Mouse (Mus musculus) liver, embryonic 15.5 days (tissue): ENCODE results near the gene Hadhb. TPM values are rescaled to one million over a fixed set of nuclear protein-coding genes. Genes with fewer than 3 reads are reported as not detected.
A peak's percentile ranks its signal among the peaks of the same experiment; 100 is the strongest.

ENCODE experiments used
- ATAC-seq: fragments of 200-750 bp; cut with Nextera tagmentation; 2 replicates; pipeline ENCODE4 v1.8.0; 2017; ENCODE audit warnings: moderate number of reproducible peaks, mild to moderate bottlenecking, moderate library complexity; ENCODE audit not compliant: insufficient read depth
- H3K27ac ChIP-seq: fragments of 300-500 bp; sonication (generic); replicated peaks from 2 replicates; pipeline ENCODE4 v1.5.1; 2015; ENCODE audit warnings: mild to moderate bottlenecking, inconsistent platforms
- H3K27me3 ChIP-seq: fragments of 300-500 bp; sonication (generic); 2 replicates; pipeline ENCODE4 v1.6.1; 2015; ENCODE audit warnings: mild to moderate bottlenecking, inconsistent platforms
- H3K36me3 ChIP-seq: fragments of 300-500 bp; sonication (generic); replicated peaks from 2 replicates; pipeline ENCODE4 v1.6.1; 2015; ENCODE audit warnings: moderate library complexity, mild to moderate bottlenecking, inconsistent platforms
- H3K4me1 ChIP-seq: fragments of 300-500 bp; sonication (generic); replicated peaks from 2 replicates; pipeline ENCODE4 v1.6.1; 2015; ENCODE audit warnings: inconsistent platforms
- H3K4me2 ChIP-seq: fragments of 300-500 bp; sonication (generic); 2 replicates; pipeline ENCODE4 v1.6.1; 2015; ENCODE audit warnings: moderate library complexity, mild to moderate bottlenecking, inconsistent platforms
- H3K4me3 ChIP-seq: fragments of 300-500 bp; sonication (generic); replicated peaks from 2 replicates; pipeline ENCODE4 v1.5.1; 2015; ENCODE audit warnings: mild to moderate bottlenecking, inconsistent platforms
- H3K9ac ChIP-seq: fragments of 300-500 bp; sonication (generic); 2 replicates; pipeline ENCODE4 v1.6.1; 2015; ENCODE audit warnings: moderate library complexity, mild to moderate bottlenecking, inconsistent platforms
- H3K9me3 ChIP-seq: fragments of 300-500 bp; sonication (generic); replicated peaks from 2 replicates; pipeline ENCODE4 v1.6.1; 2016; ENCODE audit warnings: inconsistent platforms
- WGBS: fragments of 180-500 bp; shearing (Covaris S2); methylation state at CpG from one replicate; pipeline ENCODE4 v1.1.7; 2015; ENCODE audit warnings: mixed read lengths; ENCODE audit not compliant: insufficient replicate concordance; 5-methylcytosine and 5-hydroxymethylcytosine counted together
- polyA plus RNA-seq: library from polyadenylated mRNA; unstranded; fragments of >200 nt; fragmentation: Nextera tagmentation; extraction: Ambion mirVana; gene quantifications from 2 replicates; pipeline ENCODE4 v1.2.1, GENCODE M21; 2015

Gene Hadhb
- polyA plus RNA-seq, 1 experiment from 2014 or later = 140 TPM

DNA sequence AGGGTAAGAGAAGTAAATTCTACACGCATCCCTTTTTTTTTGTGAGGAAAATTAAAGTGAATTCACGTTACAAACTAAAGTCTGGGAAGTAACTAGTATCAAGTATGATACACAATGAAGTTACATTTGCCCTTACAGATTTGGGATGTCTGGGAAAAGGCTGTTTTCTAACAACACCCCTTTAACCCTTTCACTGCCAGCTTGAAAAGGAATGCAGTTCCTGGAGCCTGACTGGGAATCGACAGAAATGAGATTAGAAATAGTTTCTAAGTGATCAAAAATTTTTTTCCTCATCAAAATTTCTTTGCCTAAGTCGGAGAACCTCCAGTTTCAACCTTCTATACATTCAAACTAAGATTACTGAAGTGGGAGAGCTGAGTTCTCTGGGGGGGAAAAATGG lies 1.0 kb upstream of the Hadhb start:
- H3K4me3 ChIP-seq = peak overlapping the region; percentile 99
- no peaks in the 10 kb centered on the region for H3K9me3 ChIP-seq
- no peaks in the 10 kb centered on the region for H3K27me3 ChIP-seq
- 24% methylated on average over 4 of the region's 4 CpGs for WGBS
- peak overlapping the region; percentile 76 for H3K4me2 ChIP-seq
- H3K4me1 ChIP-seq = peaks cover 38% of the 10 kb centered on the region
- no peak for ATAC-seq
- H3K9ac ChIP-seq = peak overlapping the region; percentile 98
- H3K27ac ChIP-seq = peak overlapping the region; percentile 95
- 0 out of 2 replicates have a peak, but pooled peaks cover 6% of the 10 kb centered on the region for H3K36me3 ChIP-seq

DNA sequence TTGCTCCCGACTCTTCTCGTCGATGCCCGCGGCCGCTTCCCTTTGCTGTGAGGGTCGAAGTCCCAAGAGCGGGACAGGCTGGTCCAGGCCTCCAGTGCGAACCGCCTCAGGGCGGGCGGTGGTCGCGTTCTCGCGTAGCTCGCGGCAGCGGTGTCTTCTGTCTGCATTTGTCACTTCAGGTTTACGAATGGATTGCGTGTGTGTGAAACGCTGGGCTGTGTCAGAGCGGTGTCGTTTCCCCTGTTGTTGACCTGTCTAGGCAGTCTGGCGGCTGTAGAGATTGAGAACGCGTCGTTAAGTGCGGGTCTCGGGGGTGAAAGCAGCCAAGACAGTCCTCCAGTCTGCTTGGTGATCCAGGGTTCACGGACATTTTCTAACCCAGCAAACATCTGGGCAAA lies 346 bp downstream of the Hadhb start:
- Histone ChIP-seq H3K9ac (peak overlapping the region; percentile 98), H3K36me3 (no peaks in the 10 kb centered on the region), H3K9me3 (no peaks in the 10 kb centered on the region), H3K4me3 (peak overlapping the region; percentile 99), H3K27ac (peak overlapping the region; percentile 95), H3K27me3 (no peaks in the 10 kb centered on the region), H3K4me2 (peak overlapping the region; percentile 76), H3K4me1 (peaks cover 35% of the 10 kb centered on the region)
- WGBS = 0% methylated on average over 31 of the region's 31 CpGs
- peak; percentile 29 for ATAC-seq

DNA sequence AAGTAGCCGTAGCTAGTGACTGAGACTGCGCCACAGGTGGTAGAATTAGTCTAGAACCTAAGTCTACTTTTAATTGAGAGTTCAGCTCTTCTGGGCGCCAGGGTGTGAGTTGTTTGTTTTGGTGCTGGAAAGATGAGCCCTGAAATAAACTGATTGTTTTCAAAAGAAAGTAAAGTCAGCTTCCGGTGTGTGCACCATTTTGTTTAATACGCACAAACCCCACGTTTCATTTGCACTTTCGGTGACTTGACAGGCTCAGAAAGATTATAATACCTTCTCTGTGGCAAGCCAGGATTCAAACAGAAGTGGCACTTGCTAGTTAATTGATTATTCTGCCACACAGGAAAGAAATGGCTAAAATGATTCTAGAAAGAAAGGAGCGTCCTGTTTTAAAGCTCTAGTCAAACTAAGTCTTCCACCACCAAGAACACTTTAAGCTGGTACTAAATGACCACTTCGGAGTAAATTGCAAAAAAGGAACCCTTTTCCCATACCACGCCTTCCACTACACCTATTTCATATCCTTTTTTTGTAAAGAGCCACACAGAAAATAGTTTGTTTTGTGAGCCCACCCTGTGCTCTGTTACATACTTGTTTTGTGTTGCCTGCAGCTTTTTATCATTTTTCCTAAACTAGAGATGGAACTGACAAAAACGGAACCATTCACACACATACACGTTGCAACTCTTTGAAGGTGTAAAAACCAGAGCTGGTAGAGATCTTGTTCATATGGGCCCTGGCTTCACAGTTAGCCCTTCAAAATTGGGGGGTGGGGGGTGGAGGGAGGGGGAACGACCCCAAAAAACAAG lies 977 bp downstream of the Hadhb start:
- ATAC-seq = no peak; the same call in 1 of the 2 replicates

DNA sequence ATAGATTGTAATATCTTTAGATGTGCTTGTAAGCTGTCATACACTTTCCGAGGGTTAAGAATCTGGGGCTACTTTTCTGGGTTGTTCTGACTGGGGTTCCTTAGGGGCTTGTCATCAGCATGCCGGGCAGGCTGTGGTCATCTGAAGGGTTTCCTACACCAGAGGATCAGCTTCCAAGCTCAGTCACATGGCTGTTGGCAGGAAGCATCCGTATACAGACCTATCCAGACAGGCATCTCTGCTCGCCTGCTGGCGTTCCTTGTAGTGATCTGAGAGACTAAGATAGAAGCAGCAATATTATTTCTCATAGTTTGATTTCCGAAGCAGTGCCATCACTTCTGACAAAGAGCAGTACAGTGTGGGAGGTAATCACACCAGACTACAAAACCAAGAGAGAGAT lies 4.6 kb downstream of the Hadhb start:
- WGBS = 80% methylated on average over 6 of the region's 6 CpGs
- H3K9ac ChIP-seq = no peak overlapping the region
- no peak for ATAC-seq

More for the DNA sequence above, 977 bp downstream of the Hadhb start:
- 17% methylated on average over 13 of the region's 13 CpGs for WGBS
- Histone ChIP-seq H3K4me3 (peak overlapping the region; percentile 99), H3K27ac (peak overlapping the region; percentile 95), H3K4me2 (peak overlapping the region; percentile 76), H3K36me3 (0 out of 2 replicates have a peak, but pooled peaks cover 3% of the 10 kb centered on the region), H3K9me3 (no peaks in the 10 kb centered on the region), H3K9ac (peak overlapping the region; percentile 98), H3K27me3 (no peaks in the 10 kb centered on the region), H3K4me1 (peaks cover 35% of the 10 kb centered on the region)

DNA sequence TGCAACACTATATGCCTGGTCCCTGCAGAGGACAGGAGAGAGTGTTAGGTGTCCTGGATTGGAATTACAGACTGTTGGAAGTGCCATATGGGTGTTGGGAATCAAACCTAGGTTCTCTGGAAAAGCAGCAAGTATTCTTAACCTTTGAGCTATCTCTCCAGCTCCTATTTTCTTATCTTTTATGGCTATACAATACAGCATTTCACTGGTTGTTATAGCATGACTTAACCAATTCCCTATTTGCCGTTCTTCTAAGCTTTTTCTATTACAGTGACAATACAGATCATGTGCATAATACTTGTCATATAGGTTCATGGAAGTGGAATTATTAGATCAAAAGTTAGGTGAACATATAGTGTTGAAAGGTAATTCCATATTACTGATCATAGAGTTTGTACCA lies 6.8 kb downstream of the Hadhb start:
- no peak for ATAC-seq
- H3K4me1 ChIP-seq = peaks cover 18% of the 10 kb centered on the region
- H3K4me2 ChIP-seq = no peak overlapping the region
- H3K9ac ChIP-seq = no peak overlapping the region
- no peaks in the 10 kb centered on the region for H3K9me3 ChIP-seq
- H3K27ac ChIP-seq = no peak overlapping the region
- 68% methylated on average over 1 of the region's 1 CpGs for WGBS
- no peak overlapping the region for H3K4me3 ChIP-seq
- peaks cover 14% of the 10 kb centered on the region; the same call in 1 of the 2 replicates for H3K36me3 ChIP-seq
- H3K27me3 ChIP-seq = no peaks in the 10 kb centered on the region

More for the DNA sequence above, 4.6 kb downstream of the Hadhb start:
- Histone ChIP-seq H3K4me2 (no peak overlapping the region), H3K4me3 (no peak overlapping the region), H3K36me3 (0 out of 2 replicates have a peak, but pooled peaks cover 3% of the 10 kb centered on the region), H3K27ac (no peak overlapping the region), H3K9me3 (no peaks in the 10 kb centered on the region), H3K4me1 (peaks cover 27% of the 10 kb centered on the region), H3K27me3 (no peaks in the 10 kb centered on the region)

DNA sequence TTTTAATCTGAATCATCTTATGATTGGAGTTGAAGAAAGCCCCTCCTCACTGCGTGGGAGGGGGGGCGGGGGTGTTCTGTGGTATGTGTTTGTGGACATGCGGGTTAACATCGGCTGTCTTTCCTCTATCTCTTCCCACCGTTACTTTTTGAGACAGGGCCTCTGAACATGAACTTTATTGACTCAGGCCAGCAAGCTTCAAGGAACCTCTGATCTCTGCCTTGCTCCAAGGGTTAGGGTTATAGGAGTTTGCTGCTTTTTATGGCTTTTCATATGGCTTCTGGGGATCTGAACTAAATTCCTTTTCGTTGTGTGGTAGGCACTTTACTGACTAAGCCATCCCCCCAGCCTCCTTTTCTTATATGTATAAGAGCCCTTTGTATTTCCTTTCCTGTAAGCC lies 7.3 kb downstream of the Hadhb start:
- Histone ChIP-seq H3K27ac (no peak overlapping the region), H3K9me3 (no peaks in the 10 kb centered on the region), H3K4me2 (no peak overlapping the region), H3K36me3 (peaks cover 16% of the 10 kb centered on the region; the same call in 1 of the 2 replicates), H3K4me3 (no peak overlapping the region), H3K27me3 (no peaks in the 10 kb centered on the region), H3K4me1 (peaks cover 13% of the 10 kb centered on the region), H3K9ac (no peak overlapping the region)
- 71% methylated on average over 6 of the region's 6 CpGs for WGBS
- no peak for ATAC-seq

DNA sequence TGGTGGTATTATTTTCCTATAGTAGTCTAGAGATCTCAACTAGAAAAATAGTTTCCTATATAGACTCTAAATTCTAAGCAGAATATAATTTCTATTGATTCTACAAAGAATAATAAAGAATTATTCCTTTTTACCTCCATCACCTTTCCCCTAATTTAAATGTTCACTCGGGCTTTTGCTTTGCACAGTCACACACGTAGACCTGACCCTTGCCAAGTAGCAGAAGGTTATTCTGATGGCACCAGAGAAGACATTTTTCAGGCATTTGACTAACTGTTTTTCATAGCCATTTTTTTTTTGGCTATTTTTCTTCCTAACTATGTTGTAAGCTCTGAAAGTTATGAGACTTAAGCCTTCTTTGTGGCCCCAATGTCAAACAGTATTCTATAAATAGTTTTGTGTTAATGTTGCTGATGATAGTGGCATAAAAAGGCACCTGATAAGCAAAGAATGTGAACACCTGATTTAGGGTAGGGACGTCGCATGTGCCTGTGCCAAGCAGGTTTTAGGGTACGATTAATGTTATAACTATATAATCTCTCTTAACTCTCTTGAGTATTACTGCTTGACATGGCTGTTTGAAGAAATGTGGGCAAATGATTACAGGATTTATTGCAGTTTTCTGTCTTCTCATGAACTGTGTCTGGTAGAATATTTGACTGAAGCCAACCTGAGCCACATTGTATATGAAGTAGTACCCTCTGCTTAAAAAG lies 10.3 kb downstream of the Hadhb start:
- no peak overlapping the region for H3K27ac ChIP-seq
- H3K9me3 ChIP-seq = no peaks in the 10 kb centered on the region
- H3K27me3 ChIP-seq = no peaks in the 10 kb centered on the region
- ATAC-seq = no peak
- no peak overlapping the region for H3K4me3 ChIP-seq
- H3K4me2 ChIP-seq = no peak overlapping the region
- H3K9ac ChIP-seq = no peak overlapping the region
- WGBS = 67% methylated on average over 5 of the region's 5 CpGs
- peaks cover 9% of the 10 kb centered on the region for H3K4me1 ChIP-seq
- H3K36me3 ChIP-seq = peaks cover 40% of the 10 kb centered on the region

DNA sequence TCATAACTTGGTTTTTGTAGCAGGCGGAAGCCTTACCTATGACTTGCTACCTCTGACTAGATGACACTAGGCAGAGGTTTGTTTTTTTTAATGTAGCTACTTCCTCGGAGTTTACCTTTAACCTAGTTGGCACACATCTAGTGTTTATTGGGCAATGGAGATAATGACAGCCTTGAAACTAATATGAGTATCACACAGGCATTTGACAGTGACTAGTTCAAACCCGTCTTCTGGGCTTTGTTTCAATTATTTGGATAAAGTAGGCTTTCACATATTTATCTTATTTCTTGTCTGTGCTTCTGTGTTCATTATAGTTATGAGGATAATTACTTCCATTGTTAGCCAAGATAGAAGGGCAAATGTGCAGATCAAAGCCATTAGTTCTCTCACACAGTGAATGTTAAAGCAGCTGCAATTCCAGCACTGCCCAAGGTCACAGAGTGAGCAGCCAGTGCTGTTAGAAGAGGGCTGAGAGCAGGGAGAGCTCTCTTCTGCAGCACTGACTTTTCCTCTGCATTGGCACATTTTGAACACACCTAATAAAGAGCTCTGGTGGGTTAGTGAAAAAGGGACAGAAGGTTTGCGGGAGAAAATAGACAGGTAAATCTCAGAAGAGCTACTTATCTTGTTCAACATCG lies 15.4 kb downstream of the Hadhb start:
- no peak for ATAC-seq
- 71% methylated on average over 5 of the region's 5 CpGs for WGBS

DNA sequence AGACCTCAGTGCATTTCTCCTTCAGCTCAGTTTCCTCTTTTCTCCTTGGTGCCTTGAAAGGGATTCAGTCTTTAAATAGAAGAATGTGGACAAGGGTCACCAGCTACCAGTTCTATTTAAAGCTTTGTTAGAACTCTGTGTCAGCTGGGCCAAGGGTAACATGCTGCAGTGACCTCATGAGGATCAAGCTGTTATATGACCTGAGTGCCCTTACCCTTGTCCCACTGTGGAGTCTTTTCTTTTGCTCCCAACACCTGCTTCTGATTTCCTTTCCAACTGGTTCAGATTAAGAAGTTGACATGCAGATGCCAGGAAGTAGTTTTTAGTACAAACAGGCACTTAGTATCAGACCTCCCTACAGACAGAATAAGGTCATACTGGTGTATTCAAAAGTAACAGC lies 17.1 kb downstream of the Hadhb start:
- peaks cover 81% of the 10 kb centered on the region for H3K36me3 ChIP-seq
- H3K9me3 ChIP-seq = no peaks in the 10 kb centered on the region
- H3K27ac ChIP-seq = no peak overlapping the region
- H3K9ac ChIP-seq = no peak overlapping the region
- no peaks in the 10 kb centered on the region for H3K27me3 ChIP-seq
- ATAC-seq = no peak
- H3K4me2 ChIP-seq = no peak overlapping the region
- no peak overlapping the region for H3K4me3 ChIP-seq
- H3K4me1 ChIP-seq = peaks cover 5% of the 10 kb centered on the region; the same call in 1 of the 2 replicates

More for the DNA sequence above, 15.4 kb downstream of the Hadhb start:
- Histone ChIP-seq H3K27ac (no peak overlapping the region), H3K9me3 (no peaks in the 10 kb centered on the region), H3K36me3 (peaks cover 73% of the 10 kb centered on the region), H3K27me3 (no peaks in the 10 kb centered on the region), H3K4me3 (no peak overlapping the region), H3K4me2 (no peak overlapping the region), H3K9ac (no peak overlapping the region), H3K4me1 (peaks cover 5% of the 10 kb centered on the region; the same call in 1 of the 2 replicates)

DNA sequence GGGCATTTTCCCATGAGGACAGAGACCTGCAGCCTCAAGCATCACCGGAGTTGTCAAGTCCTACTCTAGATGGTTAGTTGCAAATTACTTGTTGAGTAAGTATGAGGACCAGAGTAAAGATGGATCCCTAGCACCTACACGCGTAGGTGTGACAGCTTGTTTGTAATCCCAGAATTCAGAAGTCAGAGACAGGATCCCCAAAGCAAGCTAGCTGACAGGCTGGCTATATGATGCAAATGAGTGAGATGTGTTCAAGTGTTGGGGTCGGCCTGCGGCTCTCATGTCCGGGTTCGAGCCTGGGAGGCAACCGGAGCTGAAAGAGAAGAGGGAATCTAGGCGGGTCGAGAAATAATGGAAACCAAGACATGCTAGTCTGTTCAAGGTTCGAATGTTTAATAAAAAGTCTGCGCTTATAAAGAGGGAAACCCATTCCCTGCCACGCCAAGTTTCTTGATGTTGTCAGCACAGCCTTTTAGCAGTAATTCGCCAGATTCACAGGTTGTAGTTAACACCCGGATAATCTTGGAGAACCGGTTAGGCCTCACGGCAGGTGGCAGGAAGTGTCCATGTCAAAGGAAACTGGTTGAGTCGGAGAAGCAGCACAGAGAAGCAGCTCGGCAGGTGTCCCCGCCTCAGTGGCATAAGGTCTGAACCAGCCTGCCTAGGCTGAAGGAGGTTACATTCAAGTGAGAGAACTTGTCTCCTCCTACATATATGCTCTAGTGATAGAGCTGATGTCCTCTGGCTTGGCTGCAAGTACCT lies 18.1 kb downstream of the Hadhb start:
- Histone ChIP-seq H3K9me3 (no peaks in the 10 kb centered on the region), H3K36me3 (peaks cover 83% of the 10 kb centered on the region), H3K27me3 (no peaks in the 10 kb centered on the region), H3K4me3 (no peak overlapping the region), H3K4me2 (no peak overlapping the region), H3K9ac (no peak overlapping the region), H3K27ac (no peak overlapping the region), H3K4me1 (peaks cover 5% of the 10 kb centered on the region; the same call in 1 of the 2 replicates)
- ATAC-seq = no peak
- WGBS = 78% methylated on average over 20 of the region's 20 CpGs
